Mouse (Mus musculus) subcutaneous adipose tissue, adult 2 months (tissue): ENCODE results near the gene Slc18b1. TPM values are rescaled to one million over a fixed set of nuclear protein-coding genes. Genes with fewer than 3 reads are reported as not detected.

Experiments
- polyA plus RNA-seq: library from polyadenylated mRNA; depleted of rRNA; stranded (reverse); fragments of >200 nt; gene quantifications from 2 replicates; pipeline ENCODE4 v1.2.3, GENCODE M21; 2012; ENCODE audit warnings: low replicate concordance; rRNA removed

Slc18b1 gene
- polyA plus RNA-seq, result 23.6 and 44.7 TPM in 2 replicates

DNA sequence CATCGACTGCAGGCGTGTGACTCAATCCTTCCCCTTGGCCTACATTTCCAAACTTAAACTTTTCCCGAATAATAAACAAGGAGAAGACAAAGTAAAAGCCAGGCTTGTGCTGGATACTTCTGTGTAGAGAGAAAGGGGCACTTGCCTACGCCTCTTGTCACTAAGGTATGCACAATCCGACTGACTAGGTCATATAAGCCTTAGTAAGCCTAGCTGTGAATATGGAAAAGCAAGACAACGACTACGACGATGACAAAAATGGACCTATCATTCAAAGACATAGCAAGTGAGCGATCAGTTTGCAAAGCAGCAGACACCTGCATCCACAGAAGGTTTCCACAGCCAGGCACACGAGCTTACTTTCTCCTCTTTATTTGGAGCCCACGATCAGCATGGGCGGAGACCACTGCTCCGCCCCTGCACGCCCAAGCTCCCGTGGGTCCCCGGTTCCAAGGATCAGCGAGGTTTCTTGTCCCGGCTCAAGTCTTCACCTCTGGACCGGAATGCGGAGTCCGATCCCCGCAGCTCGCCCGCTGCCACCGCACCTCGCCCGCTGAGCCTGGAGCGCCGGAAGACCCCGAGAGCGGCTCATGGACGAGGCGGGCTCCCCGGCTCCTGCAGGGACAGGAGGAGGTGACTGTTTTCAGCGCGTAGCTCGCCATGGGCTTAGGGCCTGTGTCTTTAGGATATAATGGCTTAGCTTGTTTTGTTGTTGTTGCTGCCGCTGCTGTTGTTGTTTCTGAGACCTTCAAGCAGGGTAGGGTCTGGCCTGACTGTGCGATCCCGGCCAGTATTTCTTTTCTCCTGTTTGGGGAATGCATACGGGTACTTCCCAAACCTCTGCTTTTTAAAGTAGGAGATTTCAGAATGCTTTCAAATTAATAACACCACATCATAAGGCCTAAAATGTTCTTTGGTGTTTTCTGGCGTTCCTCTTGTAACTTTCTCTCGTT is at the start of gene Slc18b1:
TSS of gene Slc18b1 (plus strand) at position 436 of the 953 bp plus-strand sequence.

DNA sequence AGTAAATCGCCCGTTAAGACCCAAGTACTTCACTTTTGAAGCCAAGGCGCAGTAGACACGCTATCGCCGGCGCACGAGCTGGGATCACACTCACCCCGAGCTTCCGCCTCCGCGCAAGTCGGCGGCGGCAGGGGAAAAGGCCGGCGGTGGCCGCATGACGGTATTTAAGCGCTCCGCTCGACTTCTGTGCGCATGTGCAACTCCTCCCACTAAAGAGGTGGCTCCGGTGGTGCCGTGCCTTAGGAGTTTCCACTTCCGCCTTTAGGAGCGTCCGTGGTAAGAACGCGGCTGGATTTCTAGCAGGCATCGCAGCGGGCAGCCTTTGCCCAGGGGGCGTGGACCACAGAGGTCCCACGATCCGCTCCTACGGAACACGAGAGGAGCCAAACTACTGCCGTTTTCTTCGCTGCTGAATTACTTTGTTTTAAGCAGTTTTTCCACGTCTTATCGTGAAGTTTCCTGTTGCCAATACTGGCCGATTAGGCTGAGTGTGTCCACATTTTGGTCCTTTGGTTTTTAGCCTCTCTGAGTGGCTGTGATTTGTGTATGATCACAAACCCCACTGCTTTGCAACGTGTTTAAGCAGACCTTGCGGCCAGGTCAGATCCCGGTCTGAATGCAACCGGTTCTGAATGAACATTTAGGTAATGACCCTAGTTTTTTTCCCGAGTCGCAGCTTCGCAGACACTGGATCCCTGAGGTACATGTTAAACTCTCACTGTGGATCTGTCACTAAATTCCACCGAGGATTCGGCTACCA is 9.5 kb upstream of the Slc18b1 start, which contains the start of gene Rps12:
TSS of gene Rps12 (minus strand) at position 214 of the 760 bp plus-strand sequence.

DNA sequence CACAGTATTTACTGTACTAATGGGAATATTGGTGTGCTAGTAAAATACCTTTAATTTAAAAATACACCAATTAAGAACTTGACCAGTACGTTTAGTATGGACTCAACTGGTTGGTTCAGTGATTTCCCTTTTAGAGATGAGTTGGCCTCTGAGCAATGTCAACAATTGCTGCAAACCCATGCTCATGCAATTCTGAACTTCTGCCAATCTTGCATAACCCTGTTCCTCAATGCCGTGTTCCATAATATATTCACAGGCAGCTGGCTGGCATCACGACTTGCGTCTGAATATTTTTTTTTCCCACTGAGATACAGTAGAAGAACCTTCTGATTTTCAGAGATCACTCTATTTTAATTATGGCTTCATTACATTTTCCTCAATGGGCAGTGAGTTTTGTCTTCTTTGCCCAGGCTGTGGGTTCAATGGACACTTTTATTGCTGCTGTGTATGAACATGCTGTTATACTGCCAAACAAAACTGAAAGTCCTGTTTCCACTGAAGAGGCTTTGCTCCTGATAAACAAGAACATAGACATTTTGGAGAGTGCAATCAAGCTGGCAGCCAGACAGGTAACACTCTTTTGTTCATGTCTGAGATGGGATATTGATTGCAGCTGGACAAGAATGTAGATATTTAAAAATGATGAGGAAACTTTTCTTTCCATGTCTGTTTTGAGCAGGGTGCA is 54.6 kb downstream of the Slc18b1 start, which contains the start of gene Vnn3:
TSS of gene Vnn3 (plus strand) at position 235 of the 685 bp plus-strand sequence.

Other genes starting within 250 kb of the Slc18b1 start
- 949 and 1,914 TPM in 2 replicates for gene Rps12, start 9.7 kb upstream of the Slc18b1 start, polyA plus RNA-seq
- 11.5 and 34.9 TPM in 2 replicates for gene Vnn3, start 54.5 kb downstream of the Slc18b1 start, polyA plus RNA-seq
- gene Vnn1, start 97.7 kb downstream of the Slc18b1 start, polyA plus RNA-seq, result 3.1 TPM in 2 replicates
- gene Taar1, start 123.4 kb downstream of the Slc18b1 start, polyA plus RNA-seq, result not detected in 2 replicates
- 0.11 TPM in 1 of 2 replicates, not detected in the other for gene Taar2, start 141.6 kb downstream of the Slc18b1 start, polyA plus RNA-seq
- not detected in 2 replicates for gene Taar3, start 152.6 kb downstream of the Slc18b1 start, polyA plus RNA-seq
- 0.14 TPM in 1 of 2 replicates, not detected in the other for gene Taar4, start 163.5 kb downstream of the Slc18b1 start, polyA plus RNA-seq
- not detected in 2 replicates for gene Taar5, start 173.7 kb downstream of the Slc18b1 start, polyA plus RNA-seq
- gene Taar6, start 188.7 kb downstream of the Slc18b1 start, polyA plus RNA-seq, result not detected in 2 replicates
- gene Taar7a, start 196.5 kb downstream of the Slc18b1 start, polyA plus RNA-seq, result not detected in 2 replicates
- gene Taar7b, start 203.0 kb downstream of the Slc18b1 start, polyA plus RNA-seq, result not detected in 2 replicates
- not detected in 2 replicates for gene Taar7d, start 230.2 kb downstream of the Slc18b1 start, polyA plus RNA-seq
- gene Taar7e, start 240.6 kb downstream of the Slc18b1 start, polyA plus RNA-seq, result not detected in 2 replicates